Mouse (Mus musculus): Measurements from ENCODE around the gene Ate1.
A peak's percentile ranks its signal among the peaks of the same experiment; 100 is the strongest.
"Not testable (repeated sequence)": the region's sequence is repeated elsewhere in the genome, so short reads cannot be mapped to it uniquely, and the experiment has no call there.

The Ate1 gene

GRCm38 (mm10) chr7:130520812-130521422, 748 bp upstream of the Ate1 start:
- peak; percentile 73 for DNase-seq

GRCm38 (mm10) chr7:130519096-130520048, 797 bp downstream of the Ate1 start:
- DNase-seq, result peak; percentile 96

GRCm38 (mm10) chr7:130518213-130519095, 1.7 kb downstream of the Ate1 start:
- DNase-seq, result no peak

- DNase-seq, result no peak
These were observed 9.9 kb downstream of the Ate1 start for GRCm38 (mm10) chr7:130510243-130510642.

GRCm38 (mm10) chr7:130503006-130503405, 17.2 kb downstream of the Ate1 start:
- DNase-seq, result no peak

- DNase-seq, result no peak
These were observed 18.7 kb downstream of the Ate1 start for GRCm38 (mm10) chr7:130501499-130501898.

- no peak for DNase-seq
These were observed 26.8 kb downstream of the Ate1 start for GRCm38 (mm10) chr7:130493346-130493745.

GRCm38 (mm10) chr7:130492026-130492425, 28.1 kb downstream of the Ate1 start:
- DNase-seq, result no peak

GRCm38 (mm10) chr7:130479003-130479402, 41.2 kb downstream of the Ate1 start:
- not testable (repeated sequence) for DNase-seq

GRCm38 (mm10) chr7:130475970-130476369, 44.2 kb downstream of the Ate1 start:
- peak; percentile 12 for DNase-seq

- no peak for DNase-seq
These were observed 46.3 kb downstream of the Ate1 start for GRCm38 (mm10) chr7:130473881-130474280.

GRCm38 (mm10) chr7:130472683-130473082, 47.5 kb downstream of the Ate1 start:
- DNase-seq, result no peak

- no peak for DNase-seq
These were observed 49.1 kb downstream of the Ate1 start for GRCm38 (mm10) chr7:130471045-130471444.

- DNase-seq, result no peak
These were observed 64.5 kb downstream of the Ate1 start for GRCm38 (mm10) chr7:130455587-130456246.

GRCm38 (mm10) chr7:130454226-130454625, 65.9 kb downstream of the Ate1 start:
- no peak for DNase-seq

- no peak for DNase-seq
These were observed 84.4 kb downstream of the Ate1 start for GRCm38 (mm10) chr7:130435776-130436175.

- DNase-seq, result no peak
These were observed 88.0 kb downstream of the Ate1 start for GRCm38 (mm10) chr7:130432141-130432540.

GRCm38 (mm10) chr7:130426586-130426985, 93.6 kb downstream of the Ate1 start:
- DNase-seq, result no peak

GRCm38 (mm10) chr7:130425991-130426390, 94.2 kb downstream of the Ate1 start:
- no peak for DNase-seq

GRCm38 (mm10) chr7:130419961-130420360, 100.2 kb downstream of the Ate1 start:
- DNase-seq, result no peak

GRCm38 (mm10) chr7:130407622-130408021, 112.5 kb downstream of the Ate1 start:
- no peak for DNase-seq

- no peak for DNase-seq
These were observed 116.8 kb downstream of the Ate1 start for GRCm38 (mm10) chr7:130403346-130403745.

- DNase-seq, result no peak
These were observed 125.5 kb downstream of the Ate1 start for GRCm38 (mm10) chr7:130394697-130395096.

Measured in kidney, adult 11 months (tissue).